Mouse (Mus musculus) liver, embryonic 14.5 days (tissue): ENCODE measurements at regions not wholly inside any gene's neighbourhood (a gene's known extent, or its start where the extent isn't known, plus 50 kb on each side); places are given as distances from the start of the nearest gene placed in this dataset.

ENCODE experiments used
- CTCF ChIP-seq: IDR thresholded peaks from 2 replicates; pipeline ENCODE4 v1.5.1; 2016; ENCODE audit warnings: antibody characterized with exemption, low read depth, control low read depth
- EP300 ChIP-seq: IDR thresholded peaks from 2 replicates; pipeline ENCODE4 v1.6.1; 2016; ENCODE audit warnings: antibody characterized with exemption, low read depth

DNA sequence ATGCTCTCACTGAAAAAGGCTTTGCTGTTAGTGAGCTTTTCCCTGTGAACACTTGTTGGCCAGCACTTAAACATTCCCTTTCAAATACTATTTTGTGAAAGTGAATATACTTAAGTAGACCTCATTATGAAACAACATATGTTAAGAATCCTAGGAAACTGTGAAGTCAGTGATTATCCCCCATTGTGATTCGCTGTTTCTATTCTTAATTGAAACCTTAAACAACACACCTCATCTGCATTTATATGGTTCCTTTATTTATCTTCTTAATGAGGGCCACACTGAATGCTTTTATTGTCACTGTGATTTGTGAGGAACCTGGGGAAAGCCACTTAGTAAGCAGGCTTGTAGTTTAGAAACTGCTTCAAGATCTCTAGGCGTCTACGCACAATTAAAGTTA is 58.5 kb upstream of the Tram1l1 start:
- TF ChIP-seq CTCF (no peak), EP300 (no peak)
